Mouse (Mus musculus): Measurements from ENCODE around the gene Vtn.

Vtn gene

GRCm38 (mm10) chr11:78495904-78496303 is 3.0 kb upstream of the Vtn start:
- in situ Hi-C loops (cut with MboI; ENCODE audit: low pct_unique_long_range_greater_than_20kb in 1 of 2, low sequenced_read_pairs in 2 of 2, unreplicated experiment in 1 of 2) = no loop called here

- in situ Hi-C loops (cut with MboI; ENCODE audit: low pct_unique_long_range_greater_than_20kb in 1 of 2, low sequenced_read_pairs in 2 of 2, unreplicated experiment in 1 of 2) = no loop called here
These were observed 1.8 kb upstream of the Vtn start for GRCm38 (mm10) chr11:78497071-78497541.

GRCm38 (mm10) chr11:78497544-78498522 is 1.1 kb upstream of the Vtn start, which contains the start of gene Sarm1:
Sarm1 (minus strand) TSS chr11:78497754.
- in situ Hi-C loops (cut with MboI; ENCODE audit: low pct_unique_long_range_greater_than_20kb in 1 of 2, low sequenced_read_pairs in 2 of 2, unreplicated experiment in 1 of 2) = no loop called here

GRCm38 (mm10) chr11:78499543-78499942 is 652 bp downstream of the Vtn start:
- in situ Hi-C loops (cut with MboI; ENCODE audit: low pct_unique_long_range_greater_than_20kb in 1 of 2, low sequenced_read_pairs in 2 of 2, unreplicated experiment in 1 of 2) = no loop called here

- in situ Hi-C loops (cut with MboI; ENCODE audit: low pct_unique_long_range_greater_than_20kb in 1 of 2, low sequenced_read_pairs in 2 of 2, unreplicated experiment in 1 of 2) = no loop called here
These were observed 1.8 kb downstream of the Vtn start for GRCm38 (mm10) chr11:78500623-78501202.

- in situ Hi-C loops (cut with MboI; ENCODE audit: low pct_unique_long_range_greater_than_20kb in 1 of 2, low sequenced_read_pairs in 2 of 2, unreplicated experiment in 1 of 2) = no loop called here
These were observed 2.6 kb downstream of the Vtn start for GRCm38 (mm10) chr11:78501529-78501928.

- in situ Hi-C loops (cut with MboI; ENCODE audit: low pct_unique_long_range_greater_than_20kb in 1 of 2, low sequenced_read_pairs in 2 of 2, unreplicated experiment in 1 of 2) = no loop called here
These were observed 4.2 kb downstream of the Vtn start, which contains the start of gene Sebox for GRCm38 (mm10) chr11:78502909-78503650. Sebox (plus strand) TSS chr11:78503447.

- in situ Hi-C loops (cut with MboI; ENCODE audit: low pct_unique_long_range_greater_than_20kb in 1 of 2, low sequenced_read_pairs in 2 of 2, unreplicated experiment in 1 of 2) = no loop called here
These were observed 6.5 kb downstream of the Vtn start for GRCm38 (mm10) chr11:78505430-78505829.

GRCm38 (mm10) chr11:78509148-78509547 is 10.3 kb downstream of the Vtn start:
- in situ Hi-C loops (cut with MboI; ENCODE audit: low pct_unique_long_range_greater_than_20kb in 1 of 2, low sequenced_read_pairs in 2 of 2, unreplicated experiment in 1 of 2) = no loop called here

- in situ Hi-C loops (cut with MboI; ENCODE audit: low pct_unique_long_range_greater_than_20kb in 1 of 2, low sequenced_read_pairs in 2 of 2, unreplicated experiment in 1 of 2) = no loop called here
These were observed 13.4 kb downstream of the Vtn start, which contains the start of the genes Tmem199 and Poldip2 for GRCm38 (mm10) chr11:78512025-78512957. Tmem199 (minus strand) TSS chr11:78512172. Poldip2 (plus strand) TSS chr11:78512193.

GRCm38 (mm10) chr11:78513106-78513790 is 14.4 kb downstream of the Vtn start:
- in situ Hi-C loops (cut with MboI; ENCODE audit: low pct_unique_long_range_greater_than_20kb in 1 of 2, low sequenced_read_pairs in 2 of 2, unreplicated experiment in 1 of 2) = no loop called here

- in situ Hi-C loops (cut with MboI; ENCODE audit: low pct_unique_long_range_greater_than_20kb in 1 of 2, low sequenced_read_pairs in 2 of 2, unreplicated experiment in 1 of 2) = no loop called here
These were observed 16.8 kb downstream of the Vtn start for GRCm38 (mm10) chr11:78515549-78516325.

- in situ Hi-C loops (cut with MboI; ENCODE audit: low pct_unique_long_range_greater_than_20kb in 1 of 2, low sequenced_read_pairs in 2 of 2, unreplicated experiment in 1 of 2) = no loop called here
These were observed 20.0 kb downstream of the Vtn start for GRCm38 (mm10) chr11:78518931-78519330.

- in situ Hi-C loops (cut with MboI; ENCODE audit: low pct_unique_long_range_greater_than_20kb in 1 of 2, low sequenced_read_pairs in 2 of 2, unreplicated experiment in 1 of 2) = no loop called here
These were observed 23.0 kb downstream of the Vtn start for GRCm38 (mm10) chr11:78521880-78522279.

GRCm38 (mm10) chr11:78522481-78522997 is 23.6 kb downstream of the Vtn start:
- in situ Hi-C loops (cut with MboI; ENCODE audit: low pct_unique_long_range_greater_than_20kb in 1 of 2, low sequenced_read_pairs in 2 of 2, unreplicated experiment in 1 of 2) = no loop called here

- in situ Hi-C loops (cut with MboI; ENCODE audit: low pct_unique_long_range_greater_than_20kb in 1 of 2, low sequenced_read_pairs in 2 of 2, unreplicated experiment in 1 of 2) = no loop called here
These were observed 24.5 kb downstream of the Vtn start for GRCm38 (mm10) chr11:78523241-78523955.

Data from mouse embryonic stem cell (cell line).